Mouse (Mus musculus) midbrain, embryonic 13.5 days (tissue): ENCODE measurements around the gene Tardbp. TPM values are rescaled to one million over a fixed set of nuclear protein-coding genes. Genes with fewer than 3 reads are reported as not detected.

Experiments
- ATAC-seq: fragments of 200-750 bp; cut with Nextera tagmentation; 2 replicates; pipeline ENCODE4 v1.8.0; 2017; ENCODE audit warnings: mild to moderate bottlenecking, moderate TSS enrichment, moderate library complexity
- H3K27ac ChIP-seq: fragments of 300-500 bp; sonication (generic); 2 replicates; pipeline ENCODE4 v1.5.1; 2015; ENCODE audit warnings: inconsistent platforms, mild to moderate bottlenecking, moderate library complexity
- H3K27me3 ChIP-seq: fragments of 300-500 bp; sonication (generic); 2 replicates; pipeline ENCODE4 v1.6.1; 2015; ENCODE audit warnings: mild to moderate bottlenecking, inconsistent platforms
- H3K36me3 ChIP-seq: fragments of 300-500 bp; sonication (generic); 2 replicates; pipeline ENCODE4 v1.6.1; 2015; ENCODE audit warnings: mild to moderate bottlenecking, inconsistent platforms
- H3K4me1 ChIP-seq: fragments of 300-500 bp; sonication (generic); replicated peaks from 2 replicates; pipeline ENCODE4 v1.6.1; 2015; ENCODE audit warnings: inconsistent platforms
- H3K4me2 ChIP-seq: fragments of 300-500 bp; sonication (generic); replicated peaks from 2 replicates; pipeline ENCODE4 v1.6.1; 2015; ENCODE audit warnings: moderate library complexity, mild to moderate bottlenecking, inconsistent platforms
- H3K4me3 ChIP-seq: fragments of 300-500 bp; sonication (generic); replicated peaks from 2 replicates; pipeline ENCODE4 v1.5.1; 2015; ENCODE audit warnings: mild to moderate bottlenecking, inconsistent platforms
- H3K9ac ChIP-seq: fragments of 300-500 bp; sonication (generic); replicated peaks from 2 replicates; pipeline ENCODE4 v1.6.1; 2015; ENCODE audit warnings: mild to moderate bottlenecking, inconsistent platforms
- H3K9me3 ChIP-seq: fragments of 300-500 bp; sonication (generic); 2 replicates; pipeline ENCODE4 v1.6.1; 2016; ENCODE audit warnings: mild to moderate bottlenecking, inconsistent platforms
- WGBS: fragments of 180-500 bp; shearing (Covaris S2); methylation state at CpG from one replicate; pipeline ENCODE4 v1.1.7; 2015; 5-methylcytosine and 5-hydroxymethylcytosine counted together
- polyA plus RNA-seq: library from polyadenylated mRNA; unstranded; fragments of >200 nt; fragmentation: Nextera tagmentation; extraction: Ambion mirVana; gene quantifications from 2 replicates; pipeline ENCODE4 v1.2.1, GENCODE M21; 2015

The Tardbp gene
- polyA plus RNA-seq, 1 experiment from 2014 or later, result 283 TPM

DNA sequence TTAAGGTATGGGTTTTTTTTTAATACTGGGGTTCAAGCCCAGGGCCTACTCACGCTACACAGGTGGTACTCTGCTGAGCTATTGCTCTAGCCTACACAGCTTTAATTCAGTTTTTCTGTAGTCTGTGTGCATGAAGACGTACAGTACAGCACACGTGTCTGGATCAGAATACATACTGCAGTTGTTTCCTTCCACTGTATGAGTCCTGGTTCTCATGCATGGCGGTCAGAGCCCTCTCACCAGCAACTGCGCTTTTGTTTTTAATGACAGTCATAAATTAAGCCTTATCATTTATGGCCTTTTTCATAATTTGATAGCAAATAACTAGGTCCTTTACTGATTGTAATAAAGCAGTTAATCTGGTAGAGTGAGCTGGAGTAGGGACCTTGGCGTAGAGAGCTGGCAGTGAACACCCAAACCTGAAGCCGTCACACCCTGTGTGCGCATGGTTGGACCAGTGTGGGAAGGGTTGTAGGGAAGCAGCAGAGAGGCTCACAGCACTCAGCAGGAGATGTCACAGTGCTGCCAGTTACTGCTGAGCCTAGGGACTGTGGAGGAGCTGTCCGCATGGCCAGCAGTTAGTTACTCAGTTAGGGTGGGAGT lies 56.0 kb downstream of the Tardbp start:
- Histone ChIP-seq H3K9me3 (no peaks in the 10 kb centered on the region), H3K36me3 (peaks cover 97% of the 10 kb centered on the region), H3K4me2 (no peak overlapping the region), H3K27me3 (no peaks in the 10 kb centered on the region), H3K9ac (no peak overlapping the region), H3K4me3 (no peak overlapping the region), H3K27ac (no peak overlapping the region), H3K4me1 (no peaks in the 10 kb centered on the region)
- WGBS, result 96% methylated on average over 9 of the region's 9 CpGs
- no peak for ATAC-seq

DNA sequence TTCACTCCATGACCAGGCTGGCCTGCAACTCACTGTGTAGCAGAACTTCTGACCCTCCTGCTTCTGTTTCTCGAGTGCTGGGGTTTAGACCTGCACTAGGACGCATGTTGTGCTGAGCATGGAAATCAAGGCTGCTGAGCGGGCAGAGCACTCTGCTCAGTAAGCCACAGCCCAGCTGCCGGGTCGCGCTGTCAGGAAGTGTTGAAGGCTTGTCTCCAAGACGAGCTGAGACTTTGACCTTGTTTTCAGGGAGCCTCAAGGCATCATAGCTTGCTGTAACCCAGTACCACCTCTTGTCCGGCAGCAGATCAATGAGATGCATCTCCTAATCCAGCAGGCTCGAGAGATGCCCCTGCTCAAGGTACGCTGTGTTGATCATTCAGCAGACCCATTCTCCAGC lies 56.7 kb downstream of the Tardbp start:
- no peak overlapping the region for H3K27ac ChIP-seq
- H3K9me3 ChIP-seq, result no peaks in the 10 kb centered on the region
- no peak overlapping the region for H3K4me2 ChIP-seq
- 91% methylated on average over 10 of the region's 10 CpGs for WGBS
- no peaks in the 10 kb centered on the region for H3K27me3 ChIP-seq
- peaks cover 97% of the 10 kb centered on the region for H3K36me3 ChIP-seq
- no peak overlapping the region for H3K4me3 ChIP-seq
- no peaks in the 10 kb centered on the region for H3K4me1 ChIP-seq
- ATAC-seq, result no peak
- H3K9ac ChIP-seq, result no peak overlapping the region

DNA sequence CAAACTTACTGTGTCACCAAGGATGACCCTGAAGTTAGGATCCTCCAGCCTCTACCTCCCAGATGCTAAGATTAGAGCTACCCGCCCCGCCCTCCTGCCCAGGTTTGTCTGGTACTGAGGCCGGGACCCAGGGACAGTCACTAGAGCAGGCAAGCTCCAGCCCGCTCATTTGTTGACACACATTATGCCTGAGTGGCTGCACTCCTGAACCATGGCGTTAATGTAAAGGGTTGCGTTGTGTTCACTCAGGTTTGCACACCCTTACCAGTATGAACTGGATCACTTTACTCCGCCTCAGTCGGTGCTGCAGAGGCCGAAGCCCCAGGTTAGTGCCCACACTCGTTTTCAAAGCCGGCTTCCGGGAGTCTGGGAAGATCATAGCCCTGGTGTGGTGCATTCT lies 63.2 kb downstream of the Tardbp start:
- Histone ChIP-seq H3K36me3 (peaks cover 86% of the 10 kb centered on the region), H3K9me3 (no peaks in the 10 kb centered on the region), H3K27me3 (no peaks in the 10 kb centered on the region), H3K4me2 (no peak overlapping the region), H3K4me3 (no peak overlapping the region), H3K27ac (no peak overlapping the region), H3K4me1 (peaks cover 7% of the 10 kb centered on the region), H3K9ac (no peak overlapping the region)
- WGBS, result 99% methylated on average over 12 of the region's 12 CpGs
- ATAC-seq, result no peak

DNA sequence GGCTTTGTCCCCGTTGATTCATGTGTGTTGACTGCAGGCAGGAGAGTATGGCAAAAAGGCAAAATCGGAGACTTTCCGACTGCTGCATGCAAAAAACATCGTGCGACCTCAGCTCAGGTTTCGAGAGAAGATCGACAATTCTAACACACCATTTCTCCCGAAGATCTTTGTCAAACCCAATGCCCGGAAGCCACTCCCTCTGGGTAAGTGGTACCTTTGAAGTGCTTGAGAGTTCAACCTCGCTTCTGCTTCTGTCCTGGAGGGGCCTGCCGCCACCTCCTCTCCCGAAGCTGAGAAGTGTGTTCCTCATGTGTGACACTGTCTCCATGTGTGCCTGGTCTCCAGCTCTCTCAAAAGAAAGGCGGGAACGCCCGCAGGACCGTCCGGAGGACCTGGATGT lies 64.1 kb downstream of the Tardbp start:
- Histone ChIP-seq H3K36me3 (peaks cover 77% of the 10 kb centered on the region), H3K4me3 (no peak overlapping the region), H3K4me2 (no peak overlapping the region), H3K9me3 (no peaks in the 10 kb centered on the region), H3K9ac (no peak overlapping the region), H3K27ac (no peak overlapping the region), H3K4me1 (peaks cover 11% of the 10 kb centered on the region), H3K27me3 (no peaks in the 10 kb centered on the region)
- no peak for ATAC-seq
- 94% methylated on average over 17 of the region's 17 CpGs for WGBS

Other genes starting within 250 kb of the Tardbp start
- 20.5 and 22.2 TPM in 2 replicates for gene Ubiad1, start 182.2 kb downstream of the Tardbp start, polyA plus RNA-seq
- gene Mtor, start 178.4 kb downstream of the Tardbp start, polyA plus RNA-seq, result 25.9 and 27.3 TPM in 2 replicates
- gene Angptl7, start 126.6 kb downstream of the Tardbp start, polyA plus RNA-seq, result 0.23 and 0.32 TPM in 2 replicates
- gene Exosc10, start 68.6 kb downstream of the Tardbp start, polyA plus RNA-seq, result 91.4 and 94.1 TPM in 2 replicates
- gene Srm, start 35.5 kb downstream of the Tardbp start, polyA plus RNA-seq, result 116 and 128 TPM in 2 replicates
- gene Masp2, start 24.5 kb downstream of the Tardbp start, polyA plus RNA-seq, result 0.35 and 0.46 TPM in 2 replicates
- gene Gm572, start 16.3 kb upstream of the Tardbp start, polyA plus RNA-seq, result not detected in 2 replicates
- gene Casz1, start 177.4 kb upstream of the Tardbp start, polyA plus RNA-seq, result 2.7 and 3.8 TPM in 2 replicates